18 mouse cellular contexts compared by ENCODE assay signal in genomic region chr6:121468235-121468634, GRCm38 (mm10). TPM values are rescaled to one million over a fixed set of nuclear protein-coding genes. Genes with fewer than 3 reads are reported as not detected.
A peak's percentile ranks its signal among the peaks of the same experiment; 100 is the strongest.
DNase-seq lines count a peak whose midpoint lies in the region; ATAC-seq lines count a peak whose summit lies in the region.
"Had no signal": no experiment of that assay in that cellular context is flagged by ENCODE, and none has a peak within 500 bp of the region (broad histone marks: within the 10 kb centered on the region; RNA-seq: fewer than 3 reads in every experiment).

No protein-coding gene starts in this region.

- ATAC-seq in hindbrain, embryonic 15.5 days (ENCODE audit: low FRiP score, low read depth), result no peak
- ATAC-seq in midbrain, embryonic 11.5 days (ENCODE audit: low FRiP score), result no peak
- ATAC-seq in midbrain, embryonic 13.5 days, result no peak
- ATAC-seq in neural tube, embryonic 15.5 days (ENCODE audit: low FRiP score), result no peak
- ATAC-seq: liver, embryonic 12.5 days; midbrain, embryonic 16.5 days had no signal

- H3K9me3 ChIP-seq in hindbrain, embryonic 15.5 days, result no peaks in the 10 kb centered on the region
- no peaks in the 10 kb centered on the region for H3K9me3 ChIP-seq in hindbrain, embryonic 10.5 days
- no peaks in the 10 kb centered on the region for H3K9me3 ChIP-seq in midbrain, embryonic 11.5 days (ENCODE audit: control insufficient read depth, low read length)
- H3K9me3 ChIP-seq in midbrain, embryonic 13.5 days, result no peaks in the 10 kb centered on the region
- no peaks in the 10 kb centered on the region for H3K9me3 ChIP-seq in neural tube, embryonic 15.5 days (replicated peaks)
- H3K9me3 ChIP-seq: embryonic facial prominence, embryonic 15.5 days; forebrain, embryonic 12.5 days; liver, embryonic 12.5 days had no signal

- H3K4me1 ChIP-seq in hindbrain, embryonic 15.5 days (replicated peaks), result peaks cover 65% of the 10 kb centered on the region
- H3K4me1 ChIP-seq in hindbrain, embryonic 10.5 days (replicated peaks), result peaks cover 13% of the 10 kb centered on the region
- H3K4me1 ChIP-seq in midbrain, embryonic 11.5 days (ENCODE audit: control insufficient read depth, insufficient read depth, low read length), result no peaks in the 10 kb centered on the region
- H3K4me1 ChIP-seq in midbrain, embryonic 13.5 days (replicated peaks), result peaks cover 36% of the 10 kb centered on the region
- H3K4me1 ChIP-seq in neural tube, embryonic 15.5 days, result peaks cover 67% of the 10 kb centered on the region
- H3K4me1 ChIP-seq: liver, embryonic 12.5 days had no signal

- H3K36me3 ChIP-seq in hindbrain, embryonic 15.5 days, result no peaks in the 10 kb centered on the region
- no peaks in the 10 kb centered on the region for H3K36me3 ChIP-seq in hindbrain, embryonic 10.5 days
- H3K36me3 ChIP-seq in midbrain, embryonic 11.5 days (ENCODE audit: control insufficient read depth, insufficient read depth, low read length), result no peaks in the 10 kb centered on the region
- no peaks in the 10 kb centered on the region for H3K36me3 ChIP-seq in midbrain, embryonic 13.5 days
- H3K36me3 ChIP-seq in neural tube, embryonic 15.5 days, result no peaks in the 10 kb centered on the region
- H3K36me3 ChIP-seq: embryonic facial prominence, embryonic 15.5 days; forebrain, embryonic 12.5 days; liver, embryonic 12.5 days had no signal

- H3K9ac ChIP-seq in hindbrain, embryonic 15.5 days, result no peak overlapping the region
- no peak overlapping the region for H3K9ac ChIP-seq in midbrain, embryonic 11.5 days (ENCODE audit: low read length)
- H3K9ac ChIP-seq in midbrain, embryonic 13.5 days (replicated peaks), result no peak overlapping the region
- no peak overlapping the region for H3K9ac ChIP-seq in neural tube, embryonic 15.5 days (replicated peaks)
- H3K9ac ChIP-seq: embryonic facial prominence, embryonic 15.5 days; forebrain, embryonic 12.5 days; liver, embryonic 12.5 days; lung, embryonic 14.5 days had no signal

- H3K27ac ChIP-seq in hindbrain, embryonic 15.5 days (replicated peaks), result no peak overlapping the region
- H3K27ac ChIP-seq in hindbrain, embryonic 10.5 days, result no peak overlapping the region
- no peak overlapping the region for H3K27ac ChIP-seq in midbrain, embryonic 11.5 days (ENCODE audit: low read depth, low read length)
- no peak overlapping the region for H3K27ac ChIP-seq in midbrain, embryonic 13.5 days
- H3K27ac ChIP-seq in neural tube, embryonic 15.5 days (replicated peaks), result no peak overlapping the region
- H3K27ac ChIP-seq: embryonic facial prominence, embryonic 15.5 days; forebrain, embryonic 12.5 days; left cerebral cortex, adult 2 months; liver, embryonic 12.5 days had no signal

- H3K4me2 ChIP-seq in hindbrain, embryonic 15.5 days, result 0 out of 2 replicates have a peak overlapping the region, but pooled peaks have one; percentile 59
- H3K4me2 ChIP-seq in midbrain, embryonic 11.5 days, result no peak overlapping the region
- no peak overlapping the region for H3K4me2 ChIP-seq in midbrain, embryonic 13.5 days (replicated peaks)
- H3K4me2 ChIP-seq in neural tube, embryonic 15.5 days, result peak overlapping the region; percentile 68
- H3K4me2 ChIP-seq: embryonic facial prominence, embryonic 15.5 days; forebrain, embryonic 12.5 days; liver, embryonic 12.5 days; lung, embryonic 14.5 days had no signal

- no peaks in the 10 kb centered on the region for H3K27me3 ChIP-seq in hindbrain, embryonic 15.5 days
- peaks cover 28% of the 10 kb centered on the region for H3K27me3 ChIP-seq in hindbrain, embryonic 10.5 days (ENCODE audit: insufficient read depth, poor library complexity, severe bottlenecking)
- 0 out of 2 replicates have a peak, but pooled peaks cover 2% of the 10 kb centered on the region for H3K27me3 ChIP-seq in midbrain, embryonic 11.5 days (ENCODE audit: control insufficient read depth, insufficient read depth, low read length)
- peaks cover 5% of the 10 kb centered on the region; the same call in 1 of the 2 replicates for H3K27me3 ChIP-seq in midbrain, embryonic 13.5 days
- no peaks in the 10 kb centered on the region for H3K27me3 ChIP-seq in neural tube, embryonic 15.5 days (replicated peaks)

- H3K4me3 ChIP-seq in hindbrain, embryonic 15.5 days, result no peak overlapping the region
- H3K4me3 ChIP-seq in hindbrain, embryonic 10.5 days, result no peak overlapping the region
- no peak overlapping the region for H3K4me3 ChIP-seq in midbrain, embryonic 11.5 days (ENCODE audit: low read depth, low read length)
- no peak overlapping the region for H3K4me3 ChIP-seq in midbrain, embryonic 13.5 days (replicated peaks)
- H3K4me3 ChIP-seq in neural tube, embryonic 15.5 days (replicated peaks), result no peak overlapping the region
- H3K4me3 ChIP-seq: embryonic facial prominence, embryonic 15.5 days; forebrain, embryonic 12.5 days; left cerebral cortex, adult 2 months; liver, embryonic 12.5 days had no signal

- no peak for DNase-seq in hindbrain, embryonic 10.5 days (ENCODE audit: low spot score)
- DNase-seq in midbrain, embryonic 11.5 days (ENCODE audit: low spot score, missing footprints), result peak; percentile 21
- DNase-seq in kidney, postnatal 10 days, result peak; percentile 74
- no peak for DNase-seq in thymus, postnatal 25 days
- DNase-seq: adrenal gland, postnatal 25 days; cerebellum, adult 9-10 months; embryo, embryonic 11 days; gastrocnemius, postnatal 14 days; thymus, adult 18-20 months had no signal

RNA-seq across cellular contexts. Expression of gene Iqsec3, which starts 5.2 kb away (rescaled TPM):
- polyA plus RNA-seq in hindbrain, embryonic 15.5 days (2015; fragmentation: Nextera tagmentation; extraction: Ambion mirVana), result 13.5 and 15.4 TPM in 2 replicates
- polyA plus RNA-seq in hindbrain, embryonic 10.5 days (2016; fragmentation: Nextera tagmentation; extraction: Ambion mirVana), result 0.26 and 1.5 TPM in 2 replicates
- polyA plus RNA-seq in midbrain, embryonic 11.5 days (2014; fragmentation: Nextera tagmentation; extraction: Ambion mirVana), result 0.72 and 0.88 TPM in 2 replicates
- polyA plus RNA-seq in midbrain, embryonic 13.5 days (2015; fragmentation: Nextera tagmentation; extraction: Ambion mirVana), result 6.7 and 7.0 TPM in 2 replicates
- 14.6 and 18.7 TPM in 2 replicates for polyA plus RNA-seq in neural tube, embryonic 15.5 days (2015; fragmentation: Nextera tagmentation; extraction: Ambion mirVana)
- polyA plus RNA-seq: liver, embryonic 12.5 days; lung, embryonic 14.5 days had no signal

Comparison
In these comparisons a context has a peak if more than half of its experiments do, and no peak if none do; other contexts are left out.
1. H3K4me2 ChIP-seq: peak in hindbrain, embryonic 15.5 days (single experiment) and neural tube, embryonic 15.5 days (single experiment); none in midbrain, embryonic 11.5 days (single experiment) and midbrain, embryonic 13.5 days (single experiment).
2. DNase-seq: peak in midbrain, embryonic 11.5 days (single experiment) and kidney, postnatal 10 days (single experiment); none in hindbrain, embryonic 10.5 days (single experiment) and thymus, postnatal 25 days (single experiment).